Mouse (Mus musculus): ENCODE measurements around the gene Ly75. TPM values are rescaled to one million over a fixed set of nuclear protein-coding genes. Genes with fewer than 3 reads are reported as not detected.

Ly75 gene
- polyA plus RNA-seq, 1 experiment from 2014 or later = 8.5 TPM

DNA sequence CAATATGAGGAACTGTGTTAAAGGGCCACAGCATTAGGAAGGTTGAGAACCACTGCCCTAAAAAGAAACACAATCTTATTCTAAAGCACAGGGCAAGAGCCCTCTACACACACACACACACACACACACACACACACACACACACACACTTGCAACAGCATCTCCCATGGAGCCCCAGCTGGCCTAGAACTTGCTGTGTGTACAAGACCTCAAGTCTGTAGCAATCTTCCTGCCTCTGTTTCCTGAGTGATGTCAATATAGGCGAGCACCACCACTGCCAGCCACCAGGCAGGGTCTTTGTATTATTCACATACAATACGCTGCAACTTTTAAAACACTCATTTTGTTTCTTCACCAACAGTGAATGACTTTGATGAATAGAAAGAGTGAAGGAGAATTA is 24.3 kb upstream of the Ly75 start:
- no peak overlapping the region for H3K4me3 ChIP-seq (ENCODE audit: low read depth, low read length)

GRCm38 (mm10) chr2:60405431-60405830 is 22.3 kb upstream of the Ly75 start:
- Histone ChIP-seq H3K4me3 (ENCODE audit: low read depth, low read length) (no peak overlapping the region), H3K9me3 (ENCODE audit: control insufficient read depth, low read length) (no peaks in the 10 kb centered on the region), H3K4me2 (no peak overlapping the region), H3K27ac (ENCODE audit: low read depth, low read length) (no peak overlapping the region), H3K27me3 (replicated peaks; ENCODE audit: control insufficient read depth, insufficient read depth, low read length) (no peaks in the 10 kb centered on the region), H3K9ac (ENCODE audit: low read depth, low read length) (no peak overlapping the region), H3K36me3 (ENCODE audit: control insufficient read depth, insufficient read depth, low read length) (no peaks in the 10 kb centered on the region), H3K4me1 (replicated peaks; ENCODE audit: control insufficient read depth, insufficient read depth, low read length) (no peaks in the 10 kb centered on the region)
- ATAC-seq (replicated peaks; ENCODE audit: low FRiP score) = no peak
- 77% methylated on average over 5 of the region's 5 CpGs for WGBS
- DNase-seq (ENCODE audit: low spot score) = no peak

More for the DNA sequence above, 24.3 kb upstream of the Ly75 start:
- Histone ChIP-seq H3K27me3 (replicated peaks; ENCODE audit: control insufficient read depth, insufficient read depth, low read length) (no peaks in the 10 kb centered on the region), H3K36me3 (ENCODE audit: control insufficient read depth, insufficient read depth, low read length) (no peaks in the 10 kb centered on the region), H3K27ac (ENCODE audit: low read depth, low read length) (no peak overlapping the region), H3K9ac (ENCODE audit: low read depth, low read length) (no peak overlapping the region), H3K9me3 (ENCODE audit: control insufficient read depth, low read length) (no peaks in the 10 kb centered on the region), H3K4me1 (replicated peaks; ENCODE audit: control insufficient read depth, insufficient read depth, low read length) (no peaks in the 10 kb centered on the region), H3K4me2 (no peak overlapping the region)
- no peak for ATAC-seq (replicated peaks; ENCODE audit: low FRiP score)
- DNase-seq (ENCODE audit: low spot score) = no peak
- 78% methylated on average over 2 of the region's 2 CpGs for WGBS

GRCm38 (mm10) chr2:60404763-60405162 is 21.7 kb upstream of the Ly75 start:
- Histone ChIP-seq H3K9me3 (ENCODE audit: control insufficient read depth, low read length) (no peaks in the 10 kb centered on the region), H3K4me2 (no peak overlapping the region), H3K4me3 (ENCODE audit: low read depth, low read length) (no peak overlapping the region), H3K27me3 (replicated peaks; ENCODE audit: control insufficient read depth, insufficient read depth, low read length) (no peaks in the 10 kb centered on the region), H3K27ac (ENCODE audit: low read depth, low read length) (no peak overlapping the region), H3K4me1 (replicated peaks; ENCODE audit: control insufficient read depth, insufficient read depth, low read length) (no peaks in the 10 kb centered on the region), H3K9ac (ENCODE audit: low read depth, low read length) (no peak overlapping the region), H3K36me3 (ENCODE audit: control insufficient read depth, insufficient read depth, low read length) (no peaks in the 10 kb centered on the region)
- 85% methylated on average over 7 of the region's 7 CpGs for WGBS
- no peak for ATAC-seq (replicated peaks; ENCODE audit: low FRiP score)
- DNase-seq (ENCODE audit: low spot score) = no peak

- no peaks in the 10 kb centered on the region for H3K27me3 ChIP-seq (replicated peaks; ENCODE audit: control insufficient read depth, insufficient read depth, low read length)
- H3K36me3 ChIP-seq (ENCODE audit: control insufficient read depth, insufficient read depth, low read length) = no peaks in the 10 kb centered on the region
- WGBS = 66% methylated on average over 5 of the region's 5 CpGs
- no peak overlapping the region for H3K9ac ChIP-seq (ENCODE audit: low read depth, low read length)
- DNase-seq (ENCODE audit: low spot score) = no peak
- H3K27ac ChIP-seq (ENCODE audit: low read depth, low read length) = no peak overlapping the region
- H3K4me1 ChIP-seq (replicated peaks; ENCODE audit: control insufficient read depth, insufficient read depth, low read length) = no peaks in the 10 kb centered on the region
- no peak overlapping the region for H3K4me2 ChIP-seq
- no peak for ATAC-seq (replicated peaks; ENCODE audit: low FRiP score)
- no peak overlapping the region for H3K4me3 ChIP-seq (ENCODE audit: low read depth, low read length)
- no peaks in the 10 kb centered on the region for H3K9me3 ChIP-seq (ENCODE audit: control insufficient read depth, low read length)
These were observed 18.6 kb upstream of the Ly75 start for GRCm38 (mm10) chr2:60401694-60402093.

DNA sequence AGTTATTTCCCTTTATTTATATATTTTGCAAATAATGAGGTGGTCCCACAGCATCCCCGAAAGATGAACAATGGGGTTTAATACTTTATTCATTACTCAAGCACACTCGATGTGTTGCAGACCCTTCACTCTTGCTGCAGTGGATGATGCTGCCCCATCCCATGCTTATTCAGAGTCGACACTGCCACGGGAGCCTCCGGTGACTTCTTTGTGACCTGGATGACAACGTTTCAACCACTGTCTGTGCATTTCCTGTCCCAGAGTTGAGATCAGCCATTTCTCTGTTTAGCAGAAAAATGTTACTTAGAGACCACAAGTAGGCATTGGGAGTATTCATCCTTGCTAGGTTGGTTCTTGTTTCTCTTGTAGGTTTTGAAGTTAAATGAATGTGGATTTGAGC is 10.7 kb upstream of the Ly75 start:
- Histone ChIP-seq H3K4me2 (no peak overlapping the region), H3K36me3 (ENCODE audit: control insufficient read depth, insufficient read depth, low read length) (no peaks in the 10 kb centered on the region), H3K27ac (ENCODE audit: low read depth, low read length) (no peak overlapping the region), H3K27me3 (replicated peaks; ENCODE audit: control insufficient read depth, insufficient read depth, low read length) (no peaks in the 10 kb centered on the region), H3K9ac (ENCODE audit: low read depth, low read length) (no peak overlapping the region), H3K9me3 (ENCODE audit: control insufficient read depth, low read length) (no peaks in the 10 kb centered on the region), H3K4me3 (ENCODE audit: low read depth, low read length) (no peak overlapping the region), H3K4me1 (replicated peaks; ENCODE audit: control insufficient read depth, insufficient read depth, low read length) (no peaks in the 10 kb centered on the region)
- no peak for DNase-seq (ENCODE audit: low spot score)
- 56% methylated on average over 6 of the region's 6 CpGs for WGBS
- ATAC-seq (replicated peaks; ENCODE audit: low FRiP score) = no peak

GRCm38 (mm10) chr2:60392286-60392685 is 9.2 kb upstream of the Ly75 start:
- no peaks in the 10 kb centered on the region for H3K27me3 ChIP-seq (replicated peaks; ENCODE audit: control insufficient read depth, insufficient read depth, low read length)
- ATAC-seq (replicated peaks; ENCODE audit: low FRiP score) (no peak), DNase-seq (ENCODE audit: low spot score) (no peak)
- no peak overlapping the region for H3K9ac ChIP-seq (ENCODE audit: low read depth, low read length)
- H3K4me1 ChIP-seq (replicated peaks; ENCODE audit: control insufficient read depth, insufficient read depth, low read length) = no peaks in the 10 kb centered on the region
- WGBS = 61% methylated on average over 4 of the region's 4 CpGs
- H3K36me3 ChIP-seq (ENCODE audit: control insufficient read depth, insufficient read depth, low read length) = no peaks in the 10 kb centered on the region
- H3K27ac ChIP-seq (ENCODE audit: low read depth, low read length) = no peak overlapping the region
- no peak overlapping the region for H3K4me3 ChIP-seq (ENCODE audit: low read depth, low read length)
- H3K9me3 ChIP-seq (ENCODE audit: control insufficient read depth, low read length) = no peaks in the 10 kb centered on the region
- H3K4me2 ChIP-seq = no peak overlapping the region

DNA sequence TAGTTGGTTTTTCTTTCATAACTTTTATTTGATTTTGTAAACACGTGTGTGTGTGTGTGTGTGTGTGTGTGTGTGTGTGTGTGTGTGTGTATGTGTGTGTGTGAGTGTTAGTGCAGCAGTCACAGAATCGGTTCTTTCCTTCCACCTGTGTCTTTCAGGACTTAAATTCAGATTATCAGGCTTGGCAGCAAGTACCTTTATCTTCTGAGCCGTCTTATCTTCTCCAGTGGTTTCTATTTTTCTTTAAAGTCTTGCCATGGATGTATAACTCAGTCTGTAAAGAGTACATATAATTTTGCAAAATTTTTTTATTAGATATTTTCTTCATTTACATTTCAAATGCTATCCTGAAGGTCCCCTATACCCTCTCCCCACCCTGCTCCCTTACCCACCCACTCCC is 4.3 kb upstream of the Ly75 start:
- Histone ChIP-seq H3K9me3 (ENCODE audit: control insufficient read depth, low read length) (no peaks in the 10 kb centered on the region), H3K9ac (ENCODE audit: low read depth, low read length) (no peak overlapping the region), H3K36me3 (ENCODE audit: control insufficient read depth, insufficient read depth, low read length) (no peaks in the 10 kb centered on the region), H3K27ac (ENCODE audit: low read depth, low read length) (no peak overlapping the region), H3K4me2 (no peak overlapping the region), H3K27me3 (replicated peaks; ENCODE audit: control insufficient read depth, insufficient read depth, low read length) (0 out of 2 replicates have a peak, but pooled peaks cover 3% of the 10 kb centered on the region), H3K4me1 (replicated peaks; ENCODE audit: control insufficient read depth, insufficient read depth, low read length) (no peaks in the 10 kb centered on the region; the same call in 1 of the 2 replicates), H3K4me3 (ENCODE audit: low read depth, low read length) (no peak overlapping the region)
- DNase-seq (ENCODE audit: low spot score) (no peak), ATAC-seq (replicated peaks; ENCODE audit: low FRiP score) (no peak)
- WGBS = 54% methylated on average over 3 of the region's 3 CpGs

- ATAC-seq (replicated peaks; ENCODE audit: low FRiP score) = no peak
- H3K36me3 ChIP-seq (ENCODE audit: control insufficient read depth, insufficient read depth, low read length) = no peaks in the 10 kb centered on the region
- H3K27me3 ChIP-seq (replicated peaks; ENCODE audit: control insufficient read depth, insufficient read depth, low read length) = 0 out of 2 replicates have a peak, but pooled peaks cover 3% of the 10 kb centered on the region
- H3K4me3 ChIP-seq (ENCODE audit: low read depth, low read length) = no peak overlapping the region
- WGBS = 52% methylated on average over 2 of the region's 2 CpGs
- H3K9me3 ChIP-seq (ENCODE audit: control insufficient read depth, low read length) = no peaks in the 10 kb centered on the region
- no peak overlapping the region for H3K4me2 ChIP-seq
- H3K9ac ChIP-seq (ENCODE audit: low read depth, low read length) = no peak overlapping the region
- H3K27ac ChIP-seq (ENCODE audit: low read depth, low read length) = no peak overlapping the region
- DNase-seq (ENCODE audit: low spot score) = no peak
- H3K4me1 ChIP-seq (replicated peaks; ENCODE audit: control insufficient read depth, insufficient read depth, low read length) = no peaks in the 10 kb centered on the region; the same call in 1 of the 2 replicates
These were observed 3.7 kb upstream of the Ly75 start for GRCm38 (mm10) chr2:60386835-60387234.

- ATAC-seq (replicated peaks; ENCODE audit: low FRiP score) (no peak), DNase-seq (ENCODE audit: low spot score) (no peak)
- no peaks in the 10 kb centered on the region; the same call in 1 of the 2 replicates for H3K4me1 ChIP-seq (replicated peaks; ENCODE audit: control insufficient read depth, insufficient read depth, low read length)
- H3K27me3 ChIP-seq (replicated peaks; ENCODE audit: control insufficient read depth, insufficient read depth, low read length) = 0 out of 2 replicates have a peak, but pooled peaks cover 3% of the 10 kb centered on the region
- no peak overlapping the region for H3K27ac ChIP-seq (ENCODE audit: low read depth, low read length)
- no peak overlapping the region for H3K9ac ChIP-seq (ENCODE audit: low read depth, low read length)
- no peak overlapping the region for H3K4me3 ChIP-seq (ENCODE audit: low read depth, low read length)
- no peaks in the 10 kb centered on the region for H3K36me3 ChIP-seq (ENCODE audit: control insufficient read depth, insufficient read depth, low read length)
- no peaks in the 10 kb centered on the region for H3K9me3 ChIP-seq (ENCODE audit: control insufficient read depth, low read length)
- H3K4me2 ChIP-seq = no peak overlapping the region
These were observed 1.6 kb upstream of the Ly75 start for GRCm38 (mm10) chr2:60384763-60385085.
